Mouse (Mus musculus): ENCODE measurements around the gene Eras.
"Not testable (repeated sequence)": the region's sequence is repeated elsewhere in the genome, so short reads cannot be mapped to it uniquely, and the experiment has no call there.

The Eras gene

GRCm38 (mm10) chrX:7910473-7910872 lies 17.9 kb downstream of the Eras start:
- no peak for DNase-seq (ENCODE audit: low read depth)

GRCm38 (mm10) chrX:7909242-7909641 lies 19.2 kb downstream of the Eras start, which contains the start of gene Gm10490:
Gm10490 (plus strand) TSS chrX:7909542.
- not testable (repeated sequence) for DNase-seq (ENCODE audit: low read depth)

GRCm38 (mm10) chrX:7907735-7908134 lies 20.7 kb downstream of the Eras start, which contains the start of gene Gm10491:
Gm10491 (minus strand) TSS chrX:7907835.
- DNase-seq (ENCODE audit: low read depth): no peak

- DNase-seq (ENCODE audit: low read depth): no peak
Observed at GRCm38 (mm10) chrX:7904441-7904840, 24.0 kb downstream of the Eras start.

- DNase-seq (ENCODE audit: low read depth): peak; percentile 80
Observed at GRCm38 (mm10) chrX:7898880-7899874, 29.2 kb downstream of the Eras start, which contains the start of the genes Pqbp1 and Timm17b. Pqbp1 (minus strand) TSS chrX:7899269. Timm17b (plus strand) TSS chrX:7899357.

GRCm38 (mm10) chrX:7898211-7898610 lies 30.2 kb downstream of the Eras start:
- DNase-seq (ENCODE audit: low read depth): no peak

GRCm38 (mm10) chrX:7883841-7884567 lies 44.4 kb downstream of the Eras start, which contains the start of gene Slc35a2:
Slc35a2 (plus strand) TSS chrX:7884028.
- DNase-seq (ENCODE audit: low read depth): peak; percentile 75

- DNase-seq (ENCODE audit: low read depth): no peak
Observed at GRCm38 (mm10) chrX:7879819-7880218, 48.6 kb downstream of the Eras start.

GRCm38 (mm10) chrX:7878495-7878894 lies 49.9 kb downstream of the Eras start:
- no peak for DNase-seq (ENCODE audit: low read depth)

GRCm38 (mm10) chrX:7878007-7878419 lies 50.4 kb downstream of the Eras start, which contains the start of gene Pim2:
Pim2 (plus strand) TSS chrX:7878262.
- DNase-seq (ENCODE audit: low read depth): peak; percentile 73

Data from c-Kit-positive CD71-positive TER-119-negative erythroid progenitor cells, embryonic 14.5 days (primary cell).